Mouse (Mus musculus) frontal cortex, postnatal 25 days (tissue): ENCODE measurements around the gene Olfr922.

Experiments
- DNase-seq, 2 experiments: peaks; one replicate each; pipeline ENCODE4 v3.0.0; 2022; ENCODE audit warnings: low spot score in 2 of 2

The Olfr922 gene

GRCm38 (mm10) chr9:38814314-38814713 lies at the start of gene Olfr922:
Olfr922 (plus strand) TSS chr9:38814614.
- no peak for DNase-seq

- no peak for DNase-seq
Measured at GRCm38 (mm10) chr9:38772768-38773167, 41.6 kb upstream of the Olfr922 start, which contains the start of gene Olfr921. Olfr921 (plus strand) TSS chr9:38773068.

GRCm38 (mm10) chr9:38792689-38793088 lies 21.7 kb upstream of the Olfr922 start:
- no peak for DNase-seq

GRCm38 (mm10) chr9:38805696-38806095 lies 8.7 kb upstream of the Olfr922 start:
- DNase-seq, result no peak

- no peak for DNase-seq
Measured at GRCm38 (mm10) chr9:38815458-38815986, 1.1 kb downstream of the Olfr922 start.

- no peak for DNase-seq
Measured at GRCm38 (mm10) chr9:38826245-38826644, 11.8 kb downstream of the Olfr922 start, which contains the start of gene Olfr923. Olfr923 (plus strand) TSS chr9:38826545.

GRCm38 (mm10) chr9:38833027-38833426 lies 18.6 kb downstream of the Olfr922 start:
- no peak for DNase-seq

- DNase-seq, result no peak
Measured at GRCm38 (mm10) chr9:38844149-38844548, 29.7 kb downstream of the Olfr922 start, which contains the start of gene Olfr924. Olfr924 (plus strand) TSS chr9:38844449.

- no peak for DNase-seq
Measured at GRCm38 (mm10) chr9:38854760-38855159, 40.3 kb downstream of the Olfr922 start, which contains the start of gene Olfr26. Olfr26 (plus strand) TSS chr9:38855060.
